Mouse (Mus musculus): ENCODE measurements around the gene Ehd4. TPM values are rescaled to one million over a fixed set of nuclear protein-coding genes. Genes with fewer than 3 reads are reported as not detected.

Gene Ehd4
- total RNA-seq, 2 experiments from 2014 or later = 439 to 440 TPM

DNA sequence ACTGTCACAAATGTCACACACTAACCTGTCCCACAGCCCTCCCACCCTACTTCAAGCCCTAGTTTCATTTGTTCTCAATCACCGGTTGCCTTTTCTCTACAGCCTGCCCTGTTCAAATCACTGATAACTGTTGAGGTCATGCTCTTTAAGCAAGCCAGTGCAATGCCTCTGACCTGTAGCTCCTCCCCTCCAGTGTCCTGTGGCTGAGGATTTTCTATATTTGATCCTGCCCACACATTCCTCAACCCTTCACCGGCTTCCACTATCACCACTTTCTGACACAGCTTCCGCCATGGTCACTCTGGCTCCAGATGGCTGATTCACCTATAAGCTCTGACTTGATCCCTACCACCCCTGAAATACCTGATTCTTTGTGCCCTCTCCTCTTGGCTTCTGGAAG, 6.4 kb downstream of the Ehd4 start:
- no peak for DNase-seq
- intact Hi-C loops (cut with DNase I) = no loop called here

DNA sequence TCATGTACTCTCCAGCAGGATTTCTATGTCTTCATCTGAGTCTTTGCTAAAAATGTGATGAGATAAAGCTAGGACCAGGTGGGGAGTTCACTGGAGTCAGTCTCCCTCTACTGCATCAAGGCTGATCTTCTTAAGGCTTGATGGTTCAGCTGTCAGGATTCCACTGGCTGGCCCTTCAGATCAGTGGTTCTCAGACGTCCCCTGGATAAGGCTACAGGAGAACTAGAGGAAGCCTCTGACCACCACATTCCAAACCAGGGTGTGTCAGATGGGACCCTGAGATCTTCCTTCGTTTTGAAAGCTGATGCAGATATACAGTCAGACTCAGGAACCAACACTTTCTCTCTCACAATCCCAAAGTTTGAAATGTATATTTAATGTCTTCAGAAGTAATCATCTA, 7.0 kb downstream of the Ehd4 start:
- no peak for DNase-seq
- intact Hi-C loops (cut with DNase I) = no loop called here

DNA sequence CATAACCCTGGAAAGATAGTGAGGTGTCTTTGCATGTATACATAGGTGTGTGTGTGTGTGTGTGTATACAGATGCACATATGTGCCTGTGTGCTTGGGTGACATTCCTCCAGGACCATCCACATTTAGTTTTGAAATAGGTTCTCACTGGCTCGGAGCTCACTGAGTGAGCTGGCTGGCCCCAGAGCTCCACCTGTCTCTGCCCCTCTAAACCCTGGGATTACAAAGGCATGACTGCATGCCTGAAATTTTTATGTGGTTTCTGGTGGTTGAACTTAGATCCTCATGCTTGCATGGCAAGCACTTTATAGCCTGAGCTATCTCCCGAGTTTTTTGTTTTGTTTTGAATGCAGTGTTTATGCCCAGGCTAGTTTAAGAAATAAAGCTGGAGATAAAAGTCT, 7.9 kb downstream of the Ehd4 start:
- intact Hi-C loops (cut with DNase I) = no loop called here
- DNase-seq = no peak

DNA sequence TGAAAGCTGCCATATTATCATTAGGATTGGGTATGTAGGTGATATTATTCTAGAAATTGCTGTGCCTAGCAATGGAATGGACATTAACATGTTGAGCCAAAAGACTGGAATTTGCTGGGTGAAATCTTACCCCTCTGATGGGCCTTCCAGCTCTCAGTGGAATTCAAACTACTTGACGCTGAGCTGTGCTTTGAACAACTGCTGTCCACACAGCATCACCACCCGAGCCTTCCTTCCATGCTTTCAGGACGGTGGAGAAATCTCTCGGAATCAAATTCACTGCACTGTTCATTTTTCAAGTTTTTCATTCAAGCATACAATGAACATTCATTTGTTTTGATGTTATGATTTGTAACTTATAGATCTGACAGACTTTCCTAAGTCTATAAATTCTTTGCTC, 10.0 kb downstream of the Ehd4 start:
- no peak for DNase-seq
- intact Hi-C loops (cut with DNase I) = no loop called here

DNA sequence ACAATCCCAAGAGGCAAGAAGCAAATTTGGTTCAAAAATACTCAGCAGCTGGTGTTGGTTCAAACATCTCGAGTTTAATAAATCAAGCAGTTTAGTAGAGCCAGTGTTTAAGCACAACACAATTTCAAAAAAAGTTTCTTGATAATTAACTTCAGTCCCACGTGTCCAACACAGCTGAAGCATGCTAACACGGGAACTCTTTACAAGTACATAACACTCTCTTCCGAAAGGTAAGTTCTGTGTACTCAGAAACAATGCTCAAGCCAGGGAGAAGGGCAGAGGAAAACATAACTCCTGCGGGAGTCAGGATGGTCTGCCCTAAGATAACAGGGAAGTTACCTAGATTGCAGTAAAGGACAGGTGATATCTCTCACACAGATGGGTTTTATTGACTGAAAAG, 12.1 kb downstream of the Ehd4 start:
- intact Hi-C loops (cut with DNase I) = no loop called here
- DNase-seq = no peak

DNA sequence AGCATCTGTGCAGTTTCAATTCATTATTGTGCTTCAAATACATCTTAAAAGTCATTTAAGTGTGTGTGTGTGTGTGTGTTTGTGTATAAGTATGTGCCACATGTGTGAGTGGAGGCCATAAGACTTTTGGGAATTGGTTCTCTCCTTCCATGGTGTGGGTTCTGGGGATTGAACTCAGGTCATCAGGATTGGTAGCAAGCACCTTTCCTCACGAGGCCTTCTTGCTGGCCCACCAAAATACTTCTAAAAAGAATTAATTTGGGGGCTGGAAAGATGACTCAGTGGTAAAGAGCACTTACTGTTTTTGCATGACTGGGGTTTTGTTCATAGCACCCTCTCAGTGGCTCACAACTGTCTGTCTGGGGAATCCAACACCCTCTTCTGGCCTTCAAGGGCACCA, 12.7 kb downstream of the Ehd4 start:
- intact Hi-C loops (cut with DNase I) = no loop called here
- DNase-seq = no peak

DNA sequence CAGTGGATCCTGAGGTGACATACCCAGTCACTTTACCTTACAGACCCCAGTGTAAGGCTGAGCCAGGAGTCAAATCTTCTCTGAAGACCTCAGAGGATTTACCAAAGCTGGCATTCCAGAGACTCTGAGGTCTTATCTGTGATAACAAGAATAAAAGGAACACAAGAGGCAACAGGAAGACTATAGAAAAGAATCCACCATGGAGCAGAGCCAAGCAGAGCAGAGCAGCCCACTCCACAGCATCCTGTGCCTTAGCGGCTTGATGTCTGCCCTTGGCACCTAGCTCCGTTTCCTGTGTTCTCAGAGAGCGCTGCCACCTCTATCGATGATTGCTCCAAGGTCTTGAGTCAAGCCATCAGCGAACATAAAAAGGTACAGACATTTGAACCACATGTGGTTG, 14.1 kb downstream of the Ehd4 start:
- intact Hi-C loops (cut with DNase I) = no loop called here

DNA sequence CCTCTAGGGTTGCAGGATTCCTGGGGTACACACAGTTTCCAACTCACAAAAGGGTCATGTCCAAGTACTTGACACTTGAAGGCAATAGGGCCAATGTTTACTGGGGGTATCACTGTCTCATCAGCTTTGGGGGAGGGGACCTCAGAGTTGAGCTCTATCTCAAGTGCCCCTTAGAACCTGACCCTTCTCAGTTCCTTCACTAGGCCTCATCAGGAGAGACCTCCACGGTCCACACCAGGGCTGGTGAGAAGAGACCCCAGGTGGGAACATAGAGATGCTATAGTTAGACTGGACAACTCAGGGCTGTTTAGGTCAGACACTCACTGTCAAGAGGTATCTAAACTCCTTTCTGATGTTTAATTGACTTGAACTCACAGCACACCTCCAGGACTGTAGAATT, 15.3 kb downstream of the Ehd4 start:
- DNase-seq = no peak
- intact Hi-C loops (cut with DNase I) = no loop called here

More for the DNA sequence above, 14.1 kb downstream of the Ehd4 start:
- DNase-seq = no peak

DNA sequence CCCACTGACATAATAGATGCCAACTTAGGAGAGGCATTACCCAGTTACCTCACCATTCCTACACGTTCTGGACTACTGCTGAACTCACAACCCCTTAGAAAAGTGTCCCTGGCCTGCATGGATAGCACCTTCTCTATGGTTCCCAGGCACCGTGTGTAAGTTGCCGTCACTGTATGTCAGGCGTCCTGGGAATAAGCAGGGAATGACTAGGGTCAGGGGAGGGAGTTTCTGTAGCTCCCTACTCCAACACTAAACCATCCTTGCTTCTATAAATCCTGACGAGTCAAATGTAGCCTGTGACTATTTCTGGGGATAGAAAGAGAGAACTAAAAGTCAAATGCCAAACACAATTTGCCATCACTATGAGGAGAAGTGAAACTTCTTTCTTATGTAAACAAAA, 17.1 kb downstream of the Ehd4 start:
- intact Hi-C loops (cut with DNase I) = no loop called here

DNA sequence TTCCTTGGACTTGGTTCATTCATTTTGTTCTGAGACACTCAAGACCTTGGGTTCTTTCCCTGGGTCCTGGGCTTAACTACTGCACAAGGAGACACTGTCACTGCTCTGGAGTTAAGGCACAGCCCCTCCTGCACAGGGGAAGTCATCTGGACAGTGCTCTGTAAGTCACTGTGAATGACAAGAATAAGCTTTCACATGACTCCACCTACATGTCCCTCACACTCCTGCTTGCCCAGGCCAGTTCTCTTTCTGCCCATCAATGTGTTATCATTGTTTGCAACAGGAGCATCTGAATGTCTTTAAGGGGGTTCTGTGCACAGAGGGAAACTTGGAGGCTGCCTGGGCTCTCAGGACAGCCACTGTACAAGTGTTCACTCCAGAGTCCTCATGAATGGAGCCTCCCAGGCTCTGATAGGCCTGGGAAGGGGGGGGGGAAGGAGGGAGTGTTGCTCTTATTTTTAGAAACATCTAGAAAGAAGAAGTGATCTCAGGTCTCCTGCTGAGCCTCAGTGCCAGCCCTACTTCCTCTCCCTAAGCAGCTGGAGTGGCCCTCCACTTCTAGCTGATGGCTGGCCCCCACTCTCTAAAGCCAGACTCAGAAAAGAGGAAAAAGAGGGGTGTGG, 19.8 kb downstream of the Ehd4 start:
- peak in 1 of 2 experiments; percentile 37 for DNase-seq
- intact Hi-C loops (cut with DNase I) = loop anchor here (5.0 kb wide), 1 partner anchor 37 kb away; no protein-coding TSS in a partner anchor

More for the DNA sequence above, 17.1 kb downstream of the Ehd4 start:
- no peak for DNase-seq

DNA sequence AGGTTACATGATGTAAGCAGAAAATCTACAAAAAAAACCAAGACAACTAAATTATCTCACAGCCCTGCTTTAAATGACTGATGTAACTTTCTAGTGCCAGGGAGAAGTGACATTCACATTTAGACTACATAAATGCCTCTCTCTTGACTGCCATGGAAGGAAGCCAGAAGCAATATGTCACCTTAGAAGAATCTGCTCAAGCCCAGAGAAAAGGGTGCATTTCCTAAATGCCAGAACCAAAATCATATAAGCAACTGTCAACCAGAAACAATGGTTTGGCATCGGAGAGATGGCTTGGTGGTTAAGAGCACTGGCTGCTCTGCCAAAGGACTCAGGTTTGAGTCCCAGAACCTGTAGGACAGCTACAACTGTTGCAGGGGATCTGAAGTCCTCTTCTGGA, 22.5 kb downstream of the Ehd4 start:
- intact Hi-C loops (cut with DNase I) = loop anchor here (5.0 kb wide), 1 partner anchor 35 kb away; no protein-coding TSS in a partner anchor
- DNase-seq = no peak

DNA sequence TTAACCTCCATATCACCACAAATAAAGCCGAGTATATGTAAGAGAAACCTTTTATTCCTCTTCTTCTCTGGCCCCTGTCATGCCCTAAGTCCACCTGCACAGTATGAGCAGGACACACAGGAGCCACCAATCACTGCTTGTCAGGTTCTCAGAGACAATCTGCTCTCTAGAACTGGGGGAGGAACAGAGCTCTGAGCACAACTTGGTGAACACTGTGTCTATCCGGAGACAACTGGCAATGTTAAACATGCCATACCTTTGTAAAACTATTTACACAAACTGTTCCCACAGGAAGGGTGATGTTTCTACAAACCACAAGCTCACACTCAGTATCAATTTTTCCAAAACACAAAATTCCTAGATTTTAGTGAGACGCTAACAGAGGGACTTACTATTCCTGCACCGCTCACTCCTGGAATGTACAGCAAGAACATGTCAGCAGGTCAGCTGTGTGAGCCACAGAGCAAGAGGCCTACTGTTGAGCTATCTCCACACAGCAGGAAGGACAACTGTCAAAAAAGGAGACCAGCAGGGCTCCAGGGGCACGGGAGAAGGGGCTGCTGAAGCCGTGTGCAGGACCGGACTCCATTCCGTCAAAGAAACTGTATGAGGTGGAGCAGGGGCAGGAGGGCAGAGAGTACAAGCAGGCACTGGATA, 25.0 kb downstream of the Ehd4 start:
- no peak for DNase-seq
- intact Hi-C loops (cut with DNase I) = loop anchor here (2.0 kb wide), 1 partner anchor 21 kb away; no protein-coding TSS in a partner anchor

DNA sequence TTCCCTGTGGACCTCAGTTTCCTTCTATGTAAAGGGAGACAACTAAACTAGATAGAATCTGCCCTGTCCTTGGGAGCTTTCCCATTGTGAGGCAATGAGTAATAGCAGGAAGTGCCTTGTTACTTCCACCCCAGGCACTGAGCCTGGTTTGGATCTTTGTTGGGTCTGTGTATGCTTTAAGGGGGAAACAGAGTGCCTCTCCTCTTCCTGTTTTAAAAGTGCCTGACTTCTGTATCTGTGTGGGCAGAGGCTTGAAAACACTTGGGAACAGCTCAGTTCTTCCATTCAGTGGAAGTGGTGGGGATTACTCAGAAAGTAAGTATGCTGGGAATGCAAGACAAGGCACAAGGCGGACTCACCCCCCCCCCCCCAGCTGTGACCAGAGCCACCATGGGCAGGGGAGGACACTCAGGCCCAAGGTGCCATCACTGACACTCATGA, 25.8 kb downstream of the Ehd4 start:
- DNase-seq = peak; percentile 43 to 45
- intact Hi-C loops (cut with DNase I) = loop anchor here (2.0 kb wide), 1 partner anchor 22 kb away; no protein-coding TSS in a partner anchor

DNA sequence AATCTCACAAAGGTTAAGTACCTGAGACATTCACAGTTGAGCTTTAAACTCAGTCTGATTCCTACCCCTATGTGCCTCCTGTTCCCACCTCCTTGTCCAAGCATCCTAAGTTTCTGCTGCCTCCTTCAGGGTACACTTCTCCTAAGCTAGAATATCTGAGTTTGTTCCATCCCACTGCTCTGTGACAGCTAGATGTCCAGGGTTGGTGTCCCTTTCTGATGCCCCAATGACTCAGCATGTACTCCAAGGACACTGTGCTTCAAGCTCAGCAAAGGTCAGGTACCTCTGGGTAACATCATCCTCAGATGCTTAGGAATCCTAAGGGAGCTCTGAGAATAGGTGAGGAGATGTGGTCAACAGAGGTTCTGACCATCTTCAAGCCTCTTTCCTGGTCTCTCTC, 26.4 kb downstream of the Ehd4 start:
- no peak for DNase-seq
- intact Hi-C loops (cut with DNase I) = loop anchor here (2.0 kb wide), 1 partner anchor 23 kb away; no protein-coding TSS in a partner anchor

DNA sequence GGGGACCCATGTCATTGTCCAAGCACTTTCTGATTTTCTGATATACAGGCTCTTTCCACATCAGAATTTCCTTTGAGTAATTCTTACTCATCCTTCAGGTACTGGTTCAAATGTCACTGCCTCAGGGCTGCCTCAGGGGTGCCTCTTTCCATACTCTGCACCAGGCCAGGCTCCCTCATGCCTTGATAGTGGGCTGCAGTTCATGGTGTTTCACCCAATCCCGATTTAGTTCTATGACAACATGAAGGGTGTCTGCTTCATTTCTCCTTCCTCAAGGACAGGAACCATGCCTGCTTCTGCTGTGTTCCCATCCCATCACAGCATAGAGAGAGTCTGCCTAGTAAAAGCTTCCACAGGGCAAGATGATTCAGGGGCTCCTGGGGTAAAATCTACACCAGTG, 27.5 kb downstream of the Ehd4 start:
- intact Hi-C loops (cut with DNase I) = no loop called here
- DNase-seq = no peak

DNA sequence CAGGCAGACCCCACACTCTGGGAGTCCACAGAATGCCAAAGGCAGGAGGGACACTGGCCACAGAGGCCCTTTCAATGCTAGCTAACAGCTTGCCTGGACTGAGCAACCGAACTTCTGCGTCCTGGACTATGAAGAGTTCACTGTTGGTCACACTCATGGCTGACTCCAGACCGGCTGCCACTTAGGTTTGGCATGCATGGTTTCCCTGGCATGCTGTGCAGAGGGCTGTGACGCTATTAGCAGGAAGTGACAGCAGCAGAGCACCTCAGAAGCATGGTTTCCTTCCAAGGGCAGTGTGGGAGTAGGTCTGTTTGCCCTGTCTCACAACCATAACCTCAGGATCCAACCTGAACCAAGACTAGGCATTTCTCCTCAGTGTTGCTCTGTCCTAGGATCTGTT, 28.0 kb downstream of the Ehd4 start:
- intact Hi-C loops (cut with DNase I) = no loop called here
- DNase-seq = peak in 1 of 2 experiments; percentile 55

DNA sequence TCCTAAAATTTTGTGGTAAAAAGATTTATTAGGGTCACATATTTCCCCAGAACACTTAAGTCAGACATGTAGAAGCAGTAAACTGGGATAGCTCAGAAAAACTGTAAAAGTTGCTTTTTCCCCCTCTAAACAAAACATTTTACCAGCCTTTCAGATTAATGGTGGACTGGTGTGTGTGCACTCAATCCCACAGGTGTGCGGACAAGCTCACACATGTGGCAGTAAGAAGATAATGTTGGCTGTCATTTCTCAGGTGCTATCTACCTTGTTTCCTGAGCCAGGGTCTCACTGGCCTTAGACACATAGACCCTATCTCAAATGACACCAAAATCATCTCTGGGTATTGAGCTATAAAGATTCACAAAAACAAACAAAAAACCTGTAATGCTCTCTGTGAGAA, 28.9 kb downstream of the Ehd4 start:
- intact Hi-C loops (cut with DNase I) = no loop called here
- no peak for DNase-seq

DNA sequence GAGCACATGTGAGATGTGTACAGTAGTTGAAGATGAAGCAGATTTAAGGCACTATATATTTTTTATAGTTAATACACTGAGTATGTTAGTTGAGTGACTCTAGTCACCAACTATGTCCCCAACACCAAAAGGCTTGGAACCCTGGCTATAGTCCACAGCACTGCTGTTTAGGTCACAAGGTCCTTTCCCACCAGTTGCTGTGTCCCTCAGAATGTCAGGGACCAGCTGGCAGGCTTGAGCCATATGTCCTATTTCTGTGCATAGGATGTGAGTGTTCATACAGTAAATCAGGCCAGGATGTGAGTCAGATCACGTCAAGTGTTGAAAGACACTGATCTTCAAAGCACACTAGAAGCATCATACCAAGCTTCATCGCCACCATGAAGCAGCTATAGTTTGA, 29.5 kb downstream of the Ehd4 start:
- DNase-seq = no peak
- intact Hi-C loops (cut with DNase I) = no loop called here

DNA sequence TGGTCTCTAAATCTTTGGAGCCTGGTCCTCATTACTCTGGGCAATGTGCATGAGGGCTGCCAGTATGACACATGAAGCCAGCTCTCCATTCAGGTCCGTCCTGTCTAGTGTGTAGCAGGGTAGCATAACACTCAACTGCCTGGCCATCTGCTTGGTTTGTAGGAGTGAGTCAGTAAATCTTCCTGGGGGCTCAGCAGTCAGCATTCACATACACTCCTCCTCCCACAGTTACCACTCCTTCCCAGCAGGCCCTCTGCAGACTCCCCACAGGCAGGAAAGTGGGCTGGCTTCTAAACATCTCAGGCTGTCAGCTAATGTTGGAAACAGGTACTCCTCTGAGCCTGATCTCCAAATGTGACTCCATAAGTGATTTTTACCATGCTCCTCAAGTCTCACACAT, 30.3 kb downstream of the Ehd4 start:
- DNase-seq = no peak
- intact Hi-C loops (cut with DNase I) = no loop called here

DNA sequence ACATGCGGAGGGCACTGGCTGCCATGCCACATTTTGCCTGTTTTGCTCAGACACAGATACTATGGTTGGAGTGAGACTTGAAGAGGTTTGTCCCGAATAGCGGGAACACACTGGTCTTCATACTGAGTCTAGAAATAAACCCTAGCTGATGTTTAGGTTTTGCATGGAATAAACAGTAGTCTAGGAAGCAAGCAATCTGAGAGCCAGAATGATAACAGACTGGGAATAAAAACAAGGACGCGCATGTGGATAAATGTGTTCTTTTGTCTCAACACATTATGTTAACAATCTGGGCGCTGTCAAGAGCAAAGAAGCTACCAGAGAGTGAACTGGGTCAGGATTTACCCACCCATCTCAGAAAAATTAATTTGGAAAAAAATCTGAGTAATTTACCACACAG, 31.4 kb downstream of the Ehd4 start:
- intact Hi-C loops (cut with DNase I) = no loop called here
- no peak for DNase-seq

DNA sequence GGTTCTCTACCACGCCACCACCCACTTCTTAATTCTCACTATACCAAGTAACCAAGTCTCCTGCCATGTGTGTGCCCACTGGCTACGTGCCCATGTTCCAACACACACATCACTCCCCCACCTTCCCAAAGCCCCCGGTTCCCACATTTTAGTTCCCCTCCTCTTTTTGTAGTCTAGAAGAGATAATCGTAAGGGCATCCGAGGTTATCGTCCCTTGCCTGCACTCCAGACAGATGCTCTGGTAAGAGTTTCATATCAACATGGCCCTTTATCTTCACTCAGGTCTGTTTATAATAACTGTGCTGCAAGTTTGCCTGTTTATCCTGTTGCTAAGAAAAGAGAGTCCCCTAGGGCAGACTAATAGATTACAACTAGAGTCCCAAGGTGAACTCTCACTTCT, 37.1 kb downstream of the Ehd4 start:
- intact Hi-C loops (cut with DNase I) = no loop called here
- no peak for DNase-seq

DNA sequence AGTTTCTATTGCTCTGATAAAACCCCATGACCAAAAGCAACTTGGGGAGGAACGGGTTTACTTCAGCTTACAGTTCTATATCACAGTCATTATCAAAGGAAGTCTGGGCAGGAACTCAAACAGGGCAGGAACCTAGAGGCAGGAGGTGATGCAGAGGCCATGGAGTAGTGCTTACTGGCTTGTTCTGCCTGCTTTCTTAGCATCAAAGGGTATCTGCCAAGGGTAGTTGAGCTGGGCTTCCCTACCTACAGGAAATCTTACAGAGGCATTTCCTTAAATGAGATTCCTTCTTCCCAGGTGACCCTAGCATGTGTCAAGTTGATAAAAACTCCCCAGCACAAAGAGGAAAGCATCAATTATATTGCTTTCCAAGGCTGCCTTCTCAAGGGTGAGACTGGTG, 38.0 kb downstream of the Ehd4 start:
- intact Hi-C loops (cut with DNase I) = no loop called here
- DNase-seq = no peak
